Mouse (Mus musculus) thymus, postnatal 36 days (tissue): Measurements from ENCODE around the gene Mageb18.
"Not testable (repeated sequence)": the region's sequence is repeated elsewhere in the genome, so short reads cannot be mapped to it uniquely, and the experiment has no call there.

Experiments used
- DNase-seq, 2 experiments: peaks; one replicate each; pipeline ENCODE4 v3.0.0; 2022; ENCODE audit warnings: mixed read lengths in 2 of 2

The Mageb18 gene

GRCm38 (mm10) chrX:92599472-92599871 lies at the start of gene Mageb18:
Mageb18 (minus strand) TSS chrX:92599572.
- no peak for DNase-seq

- DNase-seq: no peak
Observed at GRCm38 (mm10) chrX:92612788-92613187, 13.4 kb upstream of the Mageb18 start.

- no peak for DNase-seq
Observed at GRCm38 (mm10) chrX:92610466-92610865, 11.1 kb upstream of the Mageb18 start.

- DNase-seq: no peak
Observed at GRCm38 (mm10) chrX:92597324-92597723, 2.0 kb downstream of the Mageb18 start.

GRCm38 (mm10) chrX:92527826-92528225 lies 71.5 kb downstream of the Mageb18 start:
- DNase-seq: no peak

DNA sequence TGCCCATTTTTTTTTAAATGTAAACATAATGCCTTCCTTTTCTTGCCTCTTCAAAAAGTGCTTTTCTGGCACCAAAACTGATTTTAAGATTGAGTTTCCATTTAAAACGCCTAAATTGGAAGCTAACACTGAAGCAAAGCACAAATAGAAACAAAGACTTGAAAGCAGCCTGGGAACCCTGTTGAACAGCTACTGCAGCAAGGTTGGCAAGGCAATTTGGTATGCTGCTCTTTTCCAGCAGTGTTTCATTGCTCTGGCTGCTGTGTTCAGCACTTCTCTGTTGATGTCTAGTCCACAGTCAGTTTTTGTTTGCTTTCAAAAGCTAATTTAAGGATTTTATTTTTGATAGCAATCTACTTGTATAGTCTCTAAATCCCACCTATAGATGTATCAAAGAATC lies 101.1 kb downstream of the Mageb18 start:
- no peak for DNase-seq

GRCm38 (mm10) chrX:92489649-92490048 lies 109.7 kb downstream of the Mageb18 start, which contains the start of gene Gm5941:
Gm5941 (plus strand) TSS chrX:92489949.
- not testable (repeated sequence) for DNase-seq

- no peak for DNase-seq
Observed at GRCm38 (mm10) chrX:92464773-92465172, 134.6 kb downstream of the Mageb18 start.

DNA sequence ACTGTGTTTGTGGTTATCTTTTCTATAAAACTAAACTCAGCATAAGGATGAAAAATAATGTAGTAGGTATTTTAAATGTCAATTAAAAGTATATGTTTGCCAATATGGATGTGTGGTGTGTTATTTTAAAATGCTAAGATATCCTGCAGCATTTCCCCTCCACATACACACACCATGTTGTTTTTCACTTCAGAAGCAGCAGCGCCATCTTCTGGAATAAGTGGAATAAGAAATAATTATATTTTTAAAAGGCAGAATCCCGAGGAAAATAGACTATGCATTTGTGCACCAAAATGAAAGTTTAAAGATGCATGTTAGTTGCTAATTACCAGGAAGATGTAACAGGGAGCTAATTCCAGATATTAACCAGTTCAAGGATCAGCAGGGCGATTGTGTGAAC lies 138.9 kb downstream of the Mageb18 start:
- no peak for DNase-seq

DNA sequence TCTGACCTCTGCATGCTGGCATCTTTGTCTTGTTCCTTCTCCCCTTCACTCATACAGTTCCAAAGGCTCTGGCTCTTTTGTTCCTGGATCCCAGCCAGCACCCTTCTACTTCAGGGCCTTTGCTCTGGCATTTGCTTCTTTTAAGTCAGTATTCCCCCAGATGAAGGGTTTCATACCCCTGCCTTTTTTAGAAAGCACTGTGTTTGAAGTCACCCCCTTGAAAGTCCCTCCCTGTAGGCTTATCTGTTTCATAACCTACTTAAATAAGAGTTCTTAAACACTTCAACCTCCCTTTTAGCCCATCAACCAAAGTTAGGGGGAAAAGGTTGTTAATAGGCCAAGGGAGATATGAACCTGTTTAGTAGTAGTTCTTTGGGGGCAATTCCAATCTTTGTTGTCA lies 212.0 kb downstream of the Mageb18 start:
- DNase-seq: no peak

- DNase-seq: peak; percentile 2 to 9
Observed at GRCm38 (mm10) chrX:92342924-92343323, 256.4 kb downstream of the Mageb18 start.

GRCm38 (mm10) chrX:92340906-92341305 lies 258.5 kb downstream of the Mageb18 start:
- no peak for DNase-seq

- no peak for DNase-seq
Observed at GRCm38 (mm10) chrX:92339551-92339950, 259.8 kb downstream of the Mageb18 start.

- no peak for DNase-seq
Observed at GRCm38 (mm10) chrX:92333459-92333858, 265.9 kb downstream of the Mageb18 start.

DNA sequence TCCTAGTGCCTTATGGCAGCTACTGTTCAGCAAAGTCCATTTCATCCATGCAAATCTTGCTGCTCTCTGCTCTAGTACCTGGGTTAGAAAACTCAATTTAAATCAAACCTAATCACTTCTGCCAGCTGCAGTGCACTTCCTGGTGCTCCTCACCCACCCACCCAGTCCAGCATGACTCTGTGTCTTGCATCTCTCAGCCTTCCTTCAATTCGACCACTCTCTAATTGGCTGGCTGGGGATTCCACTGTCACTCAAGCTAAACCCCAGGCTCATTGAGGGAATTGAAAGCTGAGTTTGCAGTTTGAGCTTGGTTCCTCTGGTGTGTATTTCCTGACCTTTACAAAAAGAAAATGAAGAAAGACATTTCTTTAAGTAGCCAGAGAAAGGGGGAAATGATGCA lies 275.8 kb downstream of the Mageb18 start:
- no peak for DNase-seq

DNA sequence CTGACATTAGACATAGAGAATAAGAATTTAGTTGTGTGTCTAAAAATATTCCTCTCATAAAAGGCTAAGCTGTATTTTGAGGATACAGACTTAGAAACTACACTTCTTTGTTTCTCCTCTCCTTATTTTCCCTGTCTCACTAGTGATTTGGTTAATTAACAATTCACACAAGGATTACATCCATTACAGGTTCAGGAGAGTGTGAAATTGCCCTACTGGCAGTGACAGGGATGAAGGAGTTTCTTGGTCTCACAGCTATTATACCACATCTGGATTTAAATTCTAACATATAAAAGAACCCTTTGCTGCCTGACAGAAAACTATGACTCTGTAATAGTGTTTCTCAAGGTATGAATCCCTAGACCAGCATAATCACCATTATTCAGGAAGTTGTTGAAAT lies 318.8 kb downstream of the Mageb18 start:
- no peak for DNase-seq
